Mouse (Mus musculus): ENCODE measurements at regions not wholly inside any gene's neighbourhood (a gene's known extent, or its start where the extent isn't known, plus 50 kb on each side); places are given as distances from the start of the nearest gene placed in this dataset.

DNA sequence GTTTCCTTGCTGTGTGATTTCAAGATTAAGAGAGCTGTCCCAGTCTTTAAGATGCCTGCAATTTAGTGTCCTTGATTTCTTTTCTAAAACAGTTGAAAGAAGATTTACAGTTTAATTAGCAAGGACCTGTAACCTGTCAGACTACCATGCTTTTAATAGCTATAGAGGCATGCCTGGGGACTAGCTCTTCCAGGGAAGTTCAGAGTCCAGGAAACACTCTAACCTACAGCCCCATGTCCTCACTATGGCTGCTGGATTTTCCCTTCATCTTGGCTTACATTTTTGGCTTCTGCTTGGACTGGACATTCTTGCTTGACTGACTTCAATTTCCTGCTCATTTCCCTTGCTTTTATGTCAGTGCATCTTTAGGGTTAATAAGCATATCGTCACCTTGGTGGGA, 61.7 kb upstream of the Mtpn start:
- Histone ChIP-seq H3K27me3 (ENCODE audit: control insufficient read depth, insufficient read depth, low read length) (no peaks in the 10 kb centered on the region), H3K9me3 (ENCODE audit: control insufficient read depth, low read length) (no peaks in the 10 kb centered on the region), H3K27ac (no peak overlapping the region), H3K36me3 (replicated peaks; ENCODE audit: control insufficient read depth, insufficient read depth, low read depth) (no peaks in the 10 kb centered on the region), H3K9ac (replicated peaks) (no peak overlapping the region), H3K4me1 (replicated peaks; ENCODE audit: control insufficient read depth in 2 of 2, insufficient read depth in 2 of 2, low read length in 1 of 2) (no peaks in the 10 kb centered on the region), H3K4me3 (ENCODE audit: insufficient read depth in 1 of 2, low read depth in 2 of 2, low read length in 2 of 2) (no peak overlapping the region), H3K4me2 (ENCODE audit: low read depth) (no peak overlapping the region)
- no peak for ATAC-seq (ENCODE audit: insufficient read depth)
- DNase-seq (ENCODE audit: low read depth in 3 of 3, low spot score in 3 of 3) = no peak
- TF ChIP-seq CTCF (IDR thresholded peaks at IDR 0.05; ENCODE audit: low read depth) (no peak), EP300 (IDR thresholded peaks at IDR 0.05; ENCODE audit: low read depth) (no peak)
- WGBS (ENCODE audit: insufficient replicate concordance) = 76% methylated on average over 1 of the region's 1 CpGs

DNA sequence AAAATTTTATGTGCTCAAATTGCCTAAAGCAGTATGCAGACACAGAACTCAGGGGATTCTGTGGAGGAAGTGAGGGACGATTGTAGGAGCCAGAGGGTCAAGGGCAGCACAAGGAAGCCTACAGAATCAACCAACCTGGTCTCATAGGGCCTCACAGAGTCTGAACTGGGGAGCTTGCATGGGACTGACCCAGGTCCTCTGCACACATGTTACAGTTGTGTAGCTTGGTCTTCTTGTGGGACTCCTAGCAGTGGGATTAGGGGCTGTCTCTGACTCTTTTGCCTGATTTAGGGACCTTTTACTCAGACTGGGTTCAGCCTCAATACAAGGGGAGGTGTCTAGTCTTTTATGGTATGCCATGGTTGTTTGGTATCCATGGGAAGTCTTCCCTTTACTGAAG, 60.2 kb upstream of the Mtpn start:
- Histone ChIP-seq H3K9ac (replicated peaks) (no peak overlapping the region), H3K4me3 (ENCODE audit: insufficient read depth in 1 of 2, low read depth in 2 of 2, low read length in 2 of 2) (no peak overlapping the region), H3K4me2 (ENCODE audit: low read depth) (no peak overlapping the region), H3K27ac (no peak overlapping the region), H3K9me3 (ENCODE audit: control insufficient read depth, low read length) (no peaks in the 10 kb centered on the region), H3K4me1 (replicated peaks; ENCODE audit: control insufficient read depth in 2 of 2, insufficient read depth in 2 of 2, low read length in 1 of 2) (no peaks in the 10 kb centered on the region), H3K27me3 (ENCODE audit: control insufficient read depth, insufficient read depth, low read length) (no peaks in the 10 kb centered on the region), H3K36me3 (replicated peaks; ENCODE audit: control insufficient read depth, insufficient read depth, low read depth) (no peaks in the 10 kb centered on the region)
- DNase-seq (ENCODE audit: low read depth in 3 of 3, low spot score in 3 of 3) = no peak
- TF ChIP-seq CTCF (IDR thresholded peaks at IDR 0.05; ENCODE audit: low read depth) (no peak), EP300 (IDR thresholded peaks at IDR 0.05; ENCODE audit: low read depth) (no peak)
- WGBS (ENCODE audit: insufficient replicate concordance) = 29% methylated on average over 1 of the region's 1 CpGs
- no peak for ATAC-seq (ENCODE audit: insufficient read depth)

DNA sequence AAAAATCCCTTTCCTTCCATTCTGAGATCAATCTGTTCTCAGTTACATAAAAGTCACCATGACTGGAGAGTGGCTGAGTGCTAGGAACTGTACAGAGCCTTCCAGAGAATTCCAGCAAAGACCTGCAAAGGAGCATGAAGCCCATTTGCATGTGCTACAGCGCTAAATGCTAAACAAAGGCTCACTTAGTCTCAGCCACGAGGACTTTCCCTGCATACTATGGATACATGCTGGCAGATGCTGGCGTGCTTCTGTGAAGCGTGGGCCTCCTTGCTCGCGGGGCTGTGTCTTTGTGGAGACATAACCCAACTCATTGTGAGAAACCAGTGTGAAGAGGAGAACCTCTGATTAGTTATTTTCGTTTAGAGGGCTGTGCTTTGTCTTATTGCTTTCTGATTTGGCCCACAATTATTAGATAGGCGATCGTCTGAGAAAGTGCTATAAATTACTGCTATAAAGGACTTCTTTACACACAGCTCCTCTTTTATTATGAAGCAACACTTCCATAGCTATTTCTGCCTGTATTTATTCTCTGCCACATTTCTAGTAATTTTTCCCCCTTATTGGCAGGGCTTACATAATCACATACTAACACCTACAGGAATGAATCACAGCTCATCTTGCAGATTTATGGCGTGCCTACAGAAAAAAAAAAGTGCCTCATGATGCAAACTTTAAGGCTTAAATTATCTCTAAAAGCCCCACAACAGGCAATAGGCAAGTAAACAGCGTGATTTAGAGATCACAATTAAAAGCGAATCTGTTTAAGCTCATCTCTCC, 58.9 kb upstream of the Mtpn start:
- TF ChIP-seq CTCF (IDR thresholded peaks at IDR 0.05; ENCODE audit: low read depth) (no peak), EP300 (IDR thresholded peaks at IDR 0.05; ENCODE audit: low read depth) (no peak)
- Histone ChIP-seq H3K27ac (no peak overlapping the region), H3K9me3 (ENCODE audit: control insufficient read depth, low read length) (no peaks in the 10 kb centered on the region), H3K4me1 (replicated peaks; ENCODE audit: control insufficient read depth in 2 of 2, insufficient read depth in 2 of 2, low read length in 1 of 2) (no peaks in the 10 kb centered on the region), H3K36me3 (replicated peaks; ENCODE audit: control insufficient read depth, insufficient read depth, low read depth) (no peaks in the 10 kb centered on the region), H3K27me3 (ENCODE audit: control insufficient read depth, insufficient read depth, low read length) (no peaks in the 10 kb centered on the region), H3K9ac (replicated peaks) (no peak overlapping the region), H3K4me3 (ENCODE audit: insufficient read depth in 1 of 2, low read depth in 2 of 2, low read length in 2 of 2) (no peak overlapping the region), H3K4me2 (ENCODE audit: low read depth) (no peak overlapping the region)
- 58% methylated on average over 12 of the region's 12 CpGs for WGBS (ENCODE audit: insufficient replicate concordance)
- ATAC-seq (ENCODE audit: insufficient read depth) (no peak), DNase-seq (ENCODE audit: low read depth in 3 of 3, low spot score in 3 of 3) (no peak)

DNA sequence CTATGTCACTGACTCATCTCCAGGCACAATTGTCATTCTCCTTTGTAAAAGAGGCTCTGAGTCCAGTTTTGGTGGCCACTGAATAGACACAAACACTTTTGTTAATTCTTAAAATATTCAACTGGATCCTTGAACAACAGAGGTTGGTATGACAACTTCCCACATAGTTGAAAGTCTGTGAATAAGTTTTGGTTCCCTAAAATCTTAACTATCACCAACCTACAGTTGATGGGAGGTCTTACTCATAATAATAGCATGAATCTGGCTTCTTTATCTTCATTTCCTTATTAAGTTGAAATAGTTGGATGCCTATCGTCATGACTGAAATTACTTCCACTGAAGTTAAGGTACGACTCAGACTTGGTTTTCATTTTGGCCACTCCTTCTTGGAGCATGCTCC, 55.3 kb upstream of the Mtpn start:
- Histone ChIP-seq H3K9ac (replicated peaks) (no peak overlapping the region), H3K4me1 (replicated peaks; ENCODE audit: control insufficient read depth in 2 of 2, insufficient read depth in 2 of 2, low read length in 1 of 2) (no peaks in the 10 kb centered on the region), H3K4me3 (ENCODE audit: insufficient read depth in 1 of 2, low read depth in 2 of 2, low read length in 2 of 2) (no peak overlapping the region), H3K27me3 (ENCODE audit: control insufficient read depth, insufficient read depth, low read length) (no peaks in the 10 kb centered on the region), H3K9me3 (ENCODE audit: control insufficient read depth, low read length) (no peaks in the 10 kb centered on the region), H3K4me2 (ENCODE audit: low read depth) (no peak overlapping the region), H3K36me3 (replicated peaks; ENCODE audit: control insufficient read depth, insufficient read depth, low read depth) (no peaks in the 10 kb centered on the region), H3K27ac (no peak overlapping the region)
- no peak for TF ChIP-seq EP300 (IDR thresholded peaks at IDR 0.05; ENCODE audit: low read depth)
- TF ChIP-seq CTCF (IDR thresholded peaks at IDR 0.05; ENCODE audit: low read depth) = no peak
- 58% methylated on average over 2 of the region's 2 CpGs for WGBS (ENCODE audit: insufficient replicate concordance)
- DNase-seq (ENCODE audit: low read depth in 3 of 3, low spot score in 3 of 3) (no peak), ATAC-seq (ENCODE audit: insufficient read depth) (no peak)

DNA sequence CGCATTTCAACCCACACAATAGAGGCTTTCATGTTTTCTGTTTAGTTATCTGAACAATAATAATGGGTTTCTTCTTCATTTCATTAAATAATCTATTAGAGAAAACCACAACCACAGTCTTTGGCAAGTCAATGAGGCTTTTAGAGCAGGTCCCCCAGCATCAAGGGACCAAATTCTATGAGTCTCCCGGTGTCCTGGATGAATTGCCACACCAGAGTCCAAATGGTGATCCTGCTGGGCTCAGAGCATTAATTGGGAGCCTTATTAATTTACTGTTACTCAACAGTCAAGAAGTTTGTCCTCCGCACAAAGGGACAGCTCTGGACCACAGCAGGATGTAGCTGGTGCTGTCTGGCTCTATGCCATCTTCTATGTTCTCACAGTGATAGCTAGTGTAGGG, 52.5 kb upstream of the Mtpn start:
- 66% methylated on average over 3 of the region's 3 CpGs for WGBS (ENCODE audit: insufficient replicate concordance)
- TF ChIP-seq CTCF (IDR thresholded peaks at IDR 0.05; ENCODE audit: low read depth) (no peak), EP300 (IDR thresholded peaks at IDR 0.05; ENCODE audit: low read depth) (no peak)
- Histone ChIP-seq H3K27me3 (ENCODE audit: control insufficient read depth, insufficient read depth, low read length) (no peaks in the 10 kb centered on the region), H3K4me3 (ENCODE audit: insufficient read depth in 1 of 2, low read depth in 2 of 2, low read length in 2 of 2) (no peak overlapping the region), H3K4me2 (ENCODE audit: low read depth) (no peak overlapping the region), H3K4me1 (replicated peaks; ENCODE audit: control insufficient read depth in 2 of 2, insufficient read depth in 2 of 2, low read length in 1 of 2) (no peaks in the 10 kb centered on the region), H3K9me3 (ENCODE audit: control insufficient read depth, low read length) (no peaks in the 10 kb centered on the region), H3K27ac (no peak overlapping the region), H3K9ac (replicated peaks) (no peak overlapping the region), H3K36me3 (replicated peaks; ENCODE audit: control insufficient read depth, insufficient read depth, low read depth) (no peaks in the 10 kb centered on the region)
- DNase-seq (ENCODE audit: low read depth in 3 of 3, low spot score in 3 of 3) (no peak), ATAC-seq (ENCODE audit: insufficient read depth) (no peak)
